Mouse (Mus musculus): ENCODE results near the gene Nr1h4. TPM values are rescaled to one million over a fixed set of nuclear protein-coding genes. Genes with fewer than 3 reads are reported as not detected.
"Not testable (repeated sequence)": the region's sequence is repeated elsewhere in the genome, so short reads cannot be mapped to it uniquely, and the experiment has no call there.

Gene Nr1h4
- polyA plus RNA-seq (2012; rRNA removed), result 0.08 and 0.11 TPM in 2 replicates

DNA sequence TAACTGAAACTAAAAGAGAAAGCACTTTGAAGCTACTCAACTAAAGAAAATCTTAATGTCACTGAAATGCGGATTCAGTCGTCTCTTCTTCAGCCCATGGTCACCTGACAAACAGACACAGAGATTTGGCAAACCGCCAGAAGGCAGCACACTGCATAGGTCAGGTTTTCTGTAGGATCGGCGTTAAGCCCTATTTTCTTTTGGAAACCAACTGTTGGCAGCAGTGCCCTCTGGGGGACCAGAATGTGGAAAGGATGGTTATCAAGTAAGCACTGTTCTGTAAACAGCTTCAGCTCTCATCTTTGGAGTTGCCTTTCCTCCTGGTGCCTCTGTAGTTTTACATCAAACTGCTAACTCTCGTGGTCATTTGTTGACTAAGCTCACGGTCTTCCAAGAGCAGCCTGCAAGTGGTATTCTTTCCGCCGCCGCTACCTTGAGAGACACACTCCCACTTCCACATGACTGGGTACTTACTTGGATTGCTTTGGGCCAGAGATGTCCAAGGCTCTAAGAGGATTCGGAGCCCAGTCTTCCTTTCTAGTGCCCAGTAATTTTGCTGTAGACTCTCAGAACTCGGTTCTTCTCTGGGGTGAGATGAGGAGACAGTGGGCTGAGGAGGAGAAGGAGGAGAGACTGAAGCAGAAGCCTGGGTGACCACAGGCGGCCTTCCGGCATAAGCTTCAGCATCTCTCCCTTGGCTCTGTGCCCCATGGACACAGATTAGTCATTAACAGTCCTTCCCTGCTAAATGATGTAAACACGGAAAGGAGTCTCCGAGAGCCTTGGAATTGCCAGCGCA lies at the start of gene Nr1h4:
Gene Nr1h4 (minus strand): TSS at position 657 of the 799 bp plus-strand sequence.
- no peaks in the 10 kb centered on the region for H3K4me1 ChIP-seq (ENCODE audit: control insufficient read depth, insufficient read depth, low read length)
- H3K27ac ChIP-seq (ENCODE audit: insufficient read depth, low read length), result no peak within 1 kb of the TSS
- TF ChIP-seq POLR2A (IDR thresholded peaks at IDR 0.05; ENCODE audit: extremely low read depth, insufficient read depth, low read length) (no peak), CTCF (IDR thresholded peaks at IDR 0.05; ENCODE audit: extremely low read depth, insufficient read depth, low read length) (no peak)
- H3K4me3 ChIP-seq (ENCODE audit: insufficient read depth, low read length), result no peak within 1 kb of the TSS

DNA sequence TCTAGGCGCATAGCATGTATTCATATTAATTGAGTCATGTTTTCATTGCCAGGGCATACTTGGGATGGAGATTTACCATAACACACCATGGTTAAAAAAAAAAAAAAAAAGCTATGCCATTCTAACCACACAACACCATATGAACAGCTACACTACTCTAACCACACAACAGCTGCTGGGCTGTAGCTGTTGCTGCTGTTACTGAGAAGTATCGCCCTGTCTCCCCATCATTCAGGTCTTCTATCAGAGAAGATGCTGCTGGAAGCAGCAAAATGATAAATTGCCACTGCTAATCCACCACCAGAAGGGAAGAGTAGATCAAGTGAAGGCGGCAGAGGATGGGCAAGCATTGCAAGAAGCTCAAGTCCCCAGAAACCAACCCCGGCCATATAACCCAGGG lies 45.4 kb upstream of the Nr1h4 start:
- Histone ChIP-seq H3K4me1 (ENCODE audit: control insufficient read depth, insufficient read depth, low read length) (no peaks in the 10 kb centered on the region), H3K4me3 (ENCODE audit: insufficient read depth, low read length) (no peak overlapping the region), H3K27ac (ENCODE audit: insufficient read depth, low read length) (no peak overlapping the region)
- TF ChIP-seq POLR2A (IDR thresholded peaks at IDR 0.05; ENCODE audit: extremely low read depth, insufficient read depth, low read length), result no peak
- no peak for TF ChIP-seq CTCF (IDR thresholded peaks at IDR 0.05; ENCODE audit: extremely low read depth, insufficient read depth, low read length)

DNA sequence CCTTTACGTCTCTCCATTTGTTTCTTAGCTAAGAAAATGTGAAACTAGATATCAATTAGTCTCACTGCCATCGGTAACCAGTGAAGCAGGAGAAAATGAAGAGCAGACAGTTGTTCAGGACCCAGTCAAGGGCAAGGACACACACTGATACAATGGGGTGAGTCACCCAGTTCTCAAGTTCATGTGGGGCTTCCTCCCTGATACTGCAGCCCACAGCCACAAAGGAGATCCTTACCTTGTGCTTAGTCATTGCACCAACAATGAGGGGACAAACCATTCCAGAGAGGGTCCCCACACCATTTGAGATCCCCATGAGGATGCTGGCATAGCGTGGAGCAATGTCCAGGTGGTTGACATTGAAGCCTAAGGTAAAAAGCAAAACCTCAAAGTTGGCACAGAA lies 44.3 kb upstream of the Nr1h4 start:
- H3K4me1 ChIP-seq (ENCODE audit: control insufficient read depth, insufficient read depth, low read length), result no peaks in the 10 kb centered on the region
- TF ChIP-seq CTCF (IDR thresholded peaks at IDR 0.05; ENCODE audit: extremely low read depth, insufficient read depth, low read length) (no peak), POLR2A (IDR thresholded peaks at IDR 0.05; ENCODE audit: extremely low read depth, insufficient read depth, low read length) (no peak)
- no peak overlapping the region for H3K27ac ChIP-seq (ENCODE audit: insufficient read depth, low read length)
- no peak overlapping the region for H3K4me3 ChIP-seq (ENCODE audit: insufficient read depth, low read length)

DNA sequence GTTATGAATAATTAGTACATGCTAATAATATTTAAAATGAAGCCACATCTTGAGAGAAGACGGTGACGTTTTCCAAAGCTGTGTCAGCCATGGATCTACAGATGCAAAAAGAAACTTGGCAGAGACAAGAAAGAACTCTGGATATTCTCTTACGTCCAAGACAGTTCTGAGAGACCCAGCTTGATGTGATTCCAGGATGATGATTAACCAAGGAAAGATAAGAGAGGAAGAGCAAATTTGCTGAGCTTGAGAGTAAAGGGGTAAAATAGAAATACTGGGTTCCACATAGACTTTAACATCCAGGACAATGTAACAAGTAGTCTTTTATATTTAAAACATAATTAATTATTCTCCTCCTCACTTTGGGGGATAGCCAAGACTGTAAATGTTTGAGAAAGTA lies 40.0 kb upstream of the Nr1h4 start:
- no peak for TF ChIP-seq CTCF (IDR thresholded peaks at IDR 0.05; ENCODE audit: extremely low read depth, insufficient read depth, low read length)
- no peak for TF ChIP-seq POLR2A (IDR thresholded peaks at IDR 0.05; ENCODE audit: extremely low read depth, insufficient read depth, low read length)
- Histone ChIP-seq H3K4me1 (ENCODE audit: control insufficient read depth, insufficient read depth, low read length) (no peaks in the 10 kb centered on the region), H3K4me3 (ENCODE audit: insufficient read depth, low read length) (no peak overlapping the region), H3K27ac (ENCODE audit: insufficient read depth, low read length) (no peak overlapping the region)

DNA sequence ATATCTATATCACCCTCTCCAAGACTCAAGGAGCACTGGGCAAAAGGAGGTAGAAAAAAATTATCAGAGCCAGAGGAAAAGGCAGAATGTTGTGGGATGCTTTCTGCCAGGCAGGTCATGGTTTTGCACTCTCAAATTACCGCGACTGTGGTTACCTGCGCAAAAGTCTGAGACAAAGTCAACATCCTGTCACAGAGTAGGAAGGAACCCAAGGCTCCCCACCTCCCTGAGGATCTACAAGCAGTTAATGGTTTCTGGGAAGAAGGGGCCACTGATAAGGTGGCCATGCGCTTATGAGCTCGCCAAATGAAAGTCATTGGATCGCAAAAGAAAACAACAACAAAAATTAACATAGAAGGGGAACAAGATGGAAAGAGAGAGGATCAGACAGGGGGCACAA lies 39.6 kb upstream of the Nr1h4 start:
- H3K27ac ChIP-seq (ENCODE audit: insufficient read depth, low read length), result no peak overlapping the region
- H3K4me1 ChIP-seq (ENCODE audit: control insufficient read depth, insufficient read depth, low read length), result no peaks in the 10 kb centered on the region
- TF ChIP-seq CTCF (IDR thresholded peaks at IDR 0.05; ENCODE audit: extremely low read depth, insufficient read depth, low read length) (no peak), POLR2A (IDR thresholded peaks at IDR 0.05; ENCODE audit: extremely low read depth, insufficient read depth, low read length) (no peak)
- no peak overlapping the region for H3K4me3 ChIP-seq (ENCODE audit: insufficient read depth, low read length)

DNA sequence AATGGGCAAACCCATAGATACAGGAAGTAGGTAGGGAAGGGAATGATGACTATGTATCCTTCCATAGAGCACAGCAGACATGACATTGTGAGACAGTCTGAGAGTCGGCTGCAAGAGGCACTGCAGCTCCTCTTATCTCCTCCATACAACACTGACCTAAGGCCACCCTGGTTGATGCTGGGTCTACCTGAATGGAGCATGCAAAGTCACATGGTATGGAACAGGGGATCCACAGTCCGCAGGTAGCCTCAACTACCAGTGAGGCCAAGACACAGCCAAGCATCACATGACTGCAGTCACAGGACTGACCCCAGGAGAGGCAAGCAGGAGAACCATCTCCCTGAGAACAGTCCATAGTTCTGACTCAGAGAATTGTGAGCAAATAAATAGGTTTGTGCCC lies 34.0 kb upstream of the Nr1h4 start:
- H3K4me3 ChIP-seq (ENCODE audit: insufficient read depth, low read length), result no peak overlapping the region
- no peak overlapping the region for H3K27ac ChIP-seq (ENCODE audit: insufficient read depth, low read length)
- no peaks in the 10 kb centered on the region for H3K4me1 ChIP-seq (ENCODE audit: control insufficient read depth, insufficient read depth, low read length)
- TF ChIP-seq CTCF (IDR thresholded peaks at IDR 0.05; ENCODE audit: extremely low read depth, insufficient read depth, low read length) (no peak), POLR2A (IDR thresholded peaks at IDR 0.05; ENCODE audit: extremely low read depth, insufficient read depth, low read length) (no peak)

DNA sequence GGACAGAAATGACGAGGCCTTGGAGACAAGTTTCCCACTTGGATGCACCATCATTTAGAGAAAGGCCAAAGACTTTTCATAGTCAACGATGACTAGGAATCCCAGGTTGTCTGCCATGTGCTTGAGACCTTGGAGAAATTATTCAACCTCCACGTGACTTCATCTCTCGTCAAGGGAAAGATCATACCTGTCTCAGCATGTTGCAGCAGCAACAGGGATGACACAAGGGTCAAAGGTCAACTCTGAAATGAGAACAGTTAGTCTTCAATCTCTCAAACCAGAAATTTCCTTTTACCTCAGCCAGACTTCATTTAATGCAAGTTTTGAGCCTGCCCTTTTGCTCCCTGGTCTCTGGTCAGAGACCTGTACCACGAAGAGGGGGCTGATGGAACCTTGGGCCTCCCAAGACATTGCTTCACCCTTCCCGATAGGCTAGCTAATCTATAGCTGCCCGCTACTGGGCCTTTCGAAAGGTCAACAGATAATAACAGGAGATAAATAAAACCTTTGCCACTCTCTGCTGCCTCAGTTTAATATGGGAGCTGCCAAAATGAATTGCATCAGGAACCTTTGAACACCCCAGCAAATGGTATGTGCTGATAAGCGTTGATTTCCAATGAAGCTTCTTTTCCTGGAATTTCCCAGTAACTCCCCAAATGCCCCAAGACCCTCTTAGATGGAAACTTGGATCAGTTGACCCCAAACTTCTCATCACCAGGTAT lies 32.1 kb upstream of the Nr1h4 start:
- no peak for TF ChIP-seq CTCF (IDR thresholded peaks at IDR 0.05; ENCODE audit: extremely low read depth, insufficient read depth, low read length)
- no peak for TF ChIP-seq POLR2A (IDR thresholded peaks at IDR 0.05; ENCODE audit: extremely low read depth, insufficient read depth, low read length)
- H3K4me1 ChIP-seq (ENCODE audit: control insufficient read depth, insufficient read depth, low read length), result no peaks in the 10 kb centered on the region
- H3K4me3 ChIP-seq (ENCODE audit: insufficient read depth, low read length), result no peak overlapping the region
- no peak overlapping the region for H3K27ac ChIP-seq (ENCODE audit: insufficient read depth, low read length)

DNA sequence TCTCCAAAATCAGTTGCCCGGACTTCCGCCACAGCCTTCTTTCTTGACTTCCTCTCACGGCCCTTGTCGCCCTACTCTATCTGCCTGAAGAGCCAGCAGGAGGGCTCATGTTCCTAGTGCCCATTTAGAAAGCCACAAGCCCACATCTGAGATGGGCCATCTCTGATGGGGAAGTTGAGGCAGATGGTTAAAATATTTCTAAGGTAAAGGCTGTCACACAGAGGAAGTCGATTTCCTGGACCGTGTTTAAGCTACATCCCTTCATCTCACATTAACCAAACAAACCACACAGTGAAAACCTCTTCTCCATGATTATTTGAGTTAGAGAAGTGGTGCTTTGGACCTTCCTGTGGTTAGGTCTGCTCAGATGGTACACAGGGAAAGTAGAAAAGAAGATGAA lies 28.7 kb upstream of the Nr1h4 start:
- Histone ChIP-seq H3K4me3 (ENCODE audit: insufficient read depth, low read length) (no peak overlapping the region), H3K4me1 (ENCODE audit: control insufficient read depth, insufficient read depth, low read length) (no peaks in the 10 kb centered on the region), H3K27ac (ENCODE audit: insufficient read depth, low read length) (no peak overlapping the region)
- TF ChIP-seq POLR2A (IDR thresholded peaks at IDR 0.05; ENCODE audit: extremely low read depth, insufficient read depth, low read length) (no peak), CTCF (IDR thresholded peaks at IDR 0.05; ENCODE audit: extremely low read depth, insufficient read depth, low read length) (no peak)

DNA sequence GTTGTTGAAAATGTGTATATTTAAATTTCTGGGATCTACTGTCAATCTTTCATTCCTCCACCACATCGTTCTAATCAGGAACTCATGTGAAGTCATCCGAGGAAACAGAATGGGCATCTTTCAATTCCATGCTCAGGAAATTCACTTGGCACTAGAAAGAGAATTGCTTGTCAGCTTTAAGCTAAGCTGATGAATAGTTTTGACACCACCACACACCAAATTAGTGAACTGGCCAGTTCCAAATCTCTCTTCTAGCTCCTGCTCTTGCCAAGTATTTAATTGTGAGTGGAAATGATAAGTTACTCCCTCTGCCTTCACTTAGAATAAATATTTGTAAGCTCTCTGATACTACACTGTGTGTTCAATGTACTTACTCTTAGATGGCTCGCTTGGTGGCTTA lies 26.0 kb upstream of the Nr1h4 start:
- Histone ChIP-seq H3K27ac (ENCODE audit: insufficient read depth, low read length) (no peak overlapping the region), H3K4me3 (ENCODE audit: insufficient read depth, low read length) (no peak overlapping the region), H3K4me1 (ENCODE audit: control insufficient read depth, insufficient read depth, low read length) (no peaks in the 10 kb centered on the region)
- TF ChIP-seq POLR2A (IDR thresholded peaks at IDR 0.05; ENCODE audit: extremely low read depth, insufficient read depth, low read length), result no peak
- TF ChIP-seq CTCF (IDR thresholded peaks at IDR 0.05; ENCODE audit: extremely low read depth, insufficient read depth, low read length), result no peak

DNA sequence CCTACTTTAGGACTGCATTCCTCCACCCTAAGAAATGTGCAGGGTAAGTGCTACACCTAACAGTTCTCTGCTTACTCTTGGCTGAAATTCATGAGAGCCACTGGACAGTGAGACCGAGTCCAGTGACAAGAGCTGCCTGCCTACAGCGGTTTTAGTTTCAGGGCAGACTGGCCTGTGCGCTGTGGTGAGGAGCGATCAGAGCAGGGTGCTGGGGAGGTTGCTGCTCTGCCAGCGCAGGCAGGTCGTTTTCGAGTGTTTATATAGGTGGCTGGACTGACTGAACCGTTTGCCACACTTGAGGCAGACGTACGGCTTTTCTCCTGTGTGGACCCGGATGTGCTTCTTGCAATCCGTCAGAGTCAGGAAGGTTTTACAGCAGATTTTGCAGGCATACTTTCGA lies 21.5 kb upstream of the Nr1h4 start:
- H3K4me1 ChIP-seq (ENCODE audit: control insufficient read depth, insufficient read depth, low read length); H3K4me3 ChIP-seq (ENCODE audit: insufficient read depth, low read length); H3K27ac ChIP-seq (ENCODE audit: insufficient read depth, low read length): not testable (repeated sequence)

DNA sequence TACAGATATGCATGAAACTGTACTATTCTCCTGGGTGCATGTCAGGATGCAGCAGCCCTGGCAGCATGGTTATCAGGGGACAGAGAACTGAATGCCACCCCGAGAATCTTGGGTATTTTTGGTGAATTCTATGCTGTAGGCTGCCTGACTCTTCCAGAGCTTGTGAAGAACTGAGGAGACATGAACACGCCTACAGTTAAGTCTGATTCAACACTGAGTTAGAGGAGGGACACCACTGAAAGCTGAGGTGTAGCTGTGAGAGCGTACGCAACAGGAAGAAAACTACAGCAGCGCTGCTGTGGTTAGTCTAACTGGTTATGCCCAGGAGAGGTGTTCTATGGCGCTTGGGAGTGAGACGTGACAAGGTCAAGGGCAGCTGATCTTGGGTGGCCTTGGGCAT lies 20.5 kb upstream of the Nr1h4 start:
- H3K4me3 ChIP-seq (ENCODE audit: insufficient read depth, low read length); H3K4me1 ChIP-seq (ENCODE audit: control insufficient read depth, insufficient read depth, low read length); H3K27ac ChIP-seq (ENCODE audit: insufficient read depth, low read length): not testable (repeated sequence)

Measured in cortical plate, adult 2 months (tissue).